In genomic region chr1:133741881-133742434, GRCm38 (mm10) we compare ENCODE assay signal across 7 mouse cellular contexts. TPM values are rescaled to one million over a fixed set of nuclear protein-coding genes. Genes with fewer than 3 reads are reported as not detected.
DNase-seq lines count a peak whose midpoint lies in the region; ATAC-seq lines count a peak whose summit lies in the region.

No protein-coding gene starts in this region.

- WGBS in kidney, embryonic 16.5 days: 28% methylated on average over 11 of the region's 11 CpGs
- 57% methylated on average over 11 of the region's 11 CpGs for WGBS in heart, embryonic 15.5 days
- WGBS in limb, embryonic 15.5 days: 20% methylated on average over 11 of the region's 11 CpGs

- DNase-seq in kidney, adult 18-20 months: peak; percentile 16

- no peak overlapping the region for H3K4me2 ChIP-seq in kidney, embryonic 16.5 days (replicated peaks; ENCODE audit: low read depth, low read length)
- H3K4me2 ChIP-seq in heart, embryonic 15.5 days: no peak overlapping the region
- H3K4me2 ChIP-seq in limb, embryonic 15.5 days: no peak overlapping the region

- H3K27ac ChIP-seq in kidney, embryonic 16.5 days (ENCODE audit: low read length): no peak overlapping the region; the same call in 1 of the 2 replicates
- H3K27ac ChIP-seq in brown adipose tissue, adult 24 weeks (replicated peaks; ENCODE audit: low read depth, low read length): peak overlapping the region; percentile 49
- peak overlapping the region; percentile 4; the same call in 1 of the 2 replicates for H3K27ac ChIP-seq in heart, embryonic 15.5 days
- peak overlapping the region; percentile 82 for H3K27ac ChIP-seq in limb, embryonic 15.5 days

- peaks cover 21% of the 10 kb centered on the region for H3K4me1 ChIP-seq in kidney, embryonic 16.5 days (ENCODE audit: insufficient read depth, low read length)
- peaks cover 27% of the 10 kb centered on the region for H3K4me1 ChIP-seq in brown adipose tissue, adult 24 weeks (ENCODE audit: control insufficient read depth, insufficient read depth, insufficient read length, low read length)
- peaks cover 25% of the 10 kb centered on the region for H3K4me1 ChIP-seq in heart, embryonic 15.5 days (replicated peaks)
- peaks cover 57% of the 10 kb centered on the region for H3K4me1 ChIP-seq in limb, embryonic 15.5 days

- H3K27me3 ChIP-seq in kidney, embryonic 16.5 days (ENCODE audit: insufficient read depth, low read length): no peaks in the 10 kb centered on the region
- no peaks in the 10 kb centered on the region for H3K27me3 ChIP-seq in heart, embryonic 15.5 days
- peaks cover 5% of the 10 kb centered on the region; the same call in 1 of the 2 replicates for H3K27me3 ChIP-seq in limb, embryonic 15.5 days

- no peak overlapping the region; the same call in 1 of the 2 replicates for H3K9ac ChIP-seq in kidney, embryonic 16.5 days (replicated peaks; ENCODE audit: low read length)
- no peak overlapping the region for H3K9ac ChIP-seq in heart, embryonic 15.5 days
- H3K9ac ChIP-seq in limb, embryonic 15.5 days: no peak overlapping the region

- ATAC-seq in kidney, embryonic 16.5 days (ENCODE audit: low FRiP score, low TSS enrichment): no peak; the same call in 1 of the 2 replicates
- ATAC-seq in heart, embryonic 15.5 days (replicated peaks; ENCODE audit: insufficient number of reproducible peaks, insufficient read depth, low FRiP score, low read depth): no peak
- ATAC-seq in limb, embryonic 15.5 days (ENCODE audit: insufficient number of reproducible peaks, low FRiP score, low TSS enrichment, low read depth): peak; percentile 16; the same call in 1 of the 2 replicates
- no peak for ATAC-seq in inflammation-experienced regulatory T-cells, adult 6 months
- ATAC-seq in megakaryocyte progenitor cell, adult 5-6 weeks (replicated peaks; ENCODE audit: poor library complexity): no peak

- H3K4me3 ChIP-seq in kidney, embryonic 16.5 days (ENCODE audit: low read length): no peak overlapping the region
- no peak overlapping the region for H3K4me3 ChIP-seq in brown adipose tissue, adult 24 weeks (ENCODE audit: insufficient read depth, low read depth, low read length)
- no peak overlapping the region for H3K4me3 ChIP-seq in heart, embryonic 15.5 days
- H3K4me3 ChIP-seq in limb, embryonic 15.5 days: no peak overlapping the region

- no peaks in the 10 kb centered on the region for H3K36me3 ChIP-seq in kidney, embryonic 16.5 days (ENCODE audit: insufficient read depth, low read length)
- H3K36me3 ChIP-seq in heart, embryonic 15.5 days: peaks cover 11% of the 10 kb centered on the region
- H3K36me3 ChIP-seq in limb, embryonic 15.5 days: peaks cover 20% of the 10 kb centered on the region

- H3K9me3 ChIP-seq in kidney, embryonic 16.5 days (ENCODE audit: low read length): no peaks in the 10 kb centered on the region
- H3K9me3 ChIP-seq in heart, embryonic 15.5 days (replicated peaks): no peaks in the 10 kb centered on the region
- no peaks in the 10 kb centered on the region for H3K9me3 ChIP-seq in limb, embryonic 15.5 days

RNA-seq across cellular contexts. Expression of gene Lax1, which starts 52.0 kb away (rescaled TPM):
- polyA plus RNA-seq in kidney, embryonic 16.5 days (2015; fragmentation: Nextera tagmentation; extraction: Ambion mirVana): 0.50 and 0.60 TPM in 2 replicates
- polyA plus RNA-seq in brown adipose tissue, adult 24 weeks (2012; ENCODE audit: insufficient read depth, insufficient read length, missing spikeins): not detected in 2 replicates
- 0.31 and 2.1 TPM in 2 replicates for polyA plus RNA-seq in heart, embryonic 15.5 days (2015; fragmentation: Nextera tagmentation; extraction: Ambion mirVana)
- 0.34 and 0.42 TPM in 2 replicates for polyA plus RNA-seq in limb, embryonic 15.5 days (2015; fragmentation: Nextera tagmentation; extraction: Ambion mirVana)
- 100 to 1,000 TPM; 141 to 216 (median 148) TPM for polyA plus RNA-seq in inflammation-experienced regulatory T-cells, adult 6 months (2017; shearing (Covaris generic))
- total RNA-seq in megakaryocyte progenitor cell, adult 5-6 weeks (2015): 0.85 and 1.8 TPM in 2 replicates
- 0.75 and 2.6 TPM in 2 replicates for total RNA-seq in megakaryocyte progenitor cell, adult 5-6 weeks (2017)

RNA-seq across cellular contexts. Expression of gene Atp2b4, which starts 58.9 kb away (rescaled TPM):
- polyA plus RNA-seq in kidney, embryonic 16.5 days (2015; fragmentation: Nextera tagmentation; extraction: Ambion mirVana): 7.6 and 8.2 TPM in 2 replicates
- 7.3 and 9.6 TPM in 2 replicates for polyA plus RNA-seq in brown adipose tissue, adult 24 weeks (2012; ENCODE audit: insufficient read depth, insufficient read length, missing spikeins)
- 11.2 and 13.6 TPM in 2 replicates for polyA plus RNA-seq in heart, embryonic 15.5 days (2015; fragmentation: Nextera tagmentation; extraction: Ambion mirVana)
- polyA plus RNA-seq in limb, embryonic 15.5 days (2015; fragmentation: Nextera tagmentation; extraction: Ambion mirVana): 22.4 and 23.9 TPM in 2 replicates
- polyA plus RNA-seq in inflammation-experienced regulatory T-cells, adult 6 months (2017; shearing (Covaris generic)): 10 to 100 TPM; 13.7 to 26.5 (median 16.2) TPM
- 33.6 and 40.5 TPM in 2 replicates for total RNA-seq in megakaryocyte progenitor cell, adult 5-6 weeks (2015)
- total RNA-seq in megakaryocyte progenitor cell, adult 5-6 weeks (2017): 30.7 and 34.7 TPM in 2 replicates

Comparison
In these comparisons a context has a peak if more than half of its experiments do, and no peak if none do; other contexts are left out.
1. RNA of gene Lax1, which starts 52.0 kb away (polyA plus RNA-seq): 141 to 216 TPM in inflammation-experienced regulatory T-cells, adult 6 months; 0.50 to 0.60 TPM in kidney, embryonic 16.5 days, 0.34 to 0.42 TPM in limb, embryonic 15.5 days, 0.31 to 2.1 TPM in heart, embryonic 15.5 days and not detected in brown adipose tissue, adult 24 weeks; every median in the first group is over 10 times any median in the second.